Mouse (Mus musculus) heart, embryonic 14.5 days (tissue): ENCODE data around the gene Fbxo9. TPM values are rescaled to one million over a fixed set of nuclear protein-coding genes. Genes with fewer than 3 reads are reported as not detected.

Experiments used
- ATAC-seq: fragments of 200-750 bp; cut with Nextera tagmentation; 2 replicates; pipeline ENCODE4 v1.8.0; 2017; ENCODE audit warnings: low read depth, moderate TSS enrichment; ENCODE audit not compliant: insufficient number of reproducible peaks, insufficient read depth, low FRiP score
- H3K27ac ChIP-seq, 2 experiments: fragments of 200-500 bp in 1 of 2; fragments of 300-500 bp in 1 of 2; sonication (generic) in 1 of 2; replicated peaks in 1 of 2; 2 replicates each; pipeline ENCODE4 v1.5.1; 2012 to 2014; ENCODE audit warnings: low read depth in 2 of 2, low read length in 2 of 2, control low read depth in 1 of 2, mild to moderate bottlenecking in 1 of 2, mixed read lengths in 1 of 2; ENCODE audit not compliant: control insufficient read depth in 1 of 2, insufficient read depth in 1 of 2
- H3K27me3 ChIP-seq: fragments of 300-500 bp; sonication (generic); 2 replicates; pipeline ENCODE4 v1.6.1; 2014; ENCODE audit warnings: mild to moderate bottlenecking, low read length, control low read depth; ENCODE audit not compliant: control insufficient read depth, insufficient read depth
- H3K36me3 ChIP-seq: fragments of 300-500 bp; sonication (generic); 2 replicates; pipeline ENCODE4 v1.6.1; 2014; ENCODE audit warnings: mild to moderate bottlenecking, control low read depth, low read length, mixed read lengths; ENCODE audit not compliant: control insufficient read depth, insufficient read depth
- H3K4me1 ChIP-seq, 2 experiments: fragments of 200-500 bp in 1 of 2; fragments of 300-500 bp in 1 of 2; sonication (generic) in 1 of 2; 2 replicates each; pipeline ENCODE4 v1.6.1; 2012 to 2014; ENCODE audit warnings: low read length in 2 of 2, control low read depth in 1 of 2, mixed read lengths in 1 of 2; ENCODE audit not compliant: control insufficient read depth in 2 of 2, insufficient read depth in 2 of 2
- H3K4me2 ChIP-seq: fragments of 300-500 bp; sonication (generic); 2 replicates; pipeline ENCODE4 v1.6.1; 2014; ENCODE audit warnings: mild to moderate bottlenecking, low read length
- H3K4me3 ChIP-seq, 2 experiments: fragments of 200-500 bp in 1 of 2; fragments of 300-500 bp in 1 of 2; sonication (generic) in 1 of 2; 2 replicates each; pipeline ENCODE4 v1.5.1; 2012 to 2014; ENCODE audit warnings: low read length in 2 of 2, mild to moderate bottlenecking in 2 of 2, control low read depth in 1 of 2, low read depth in 1 of 2, moderate library complexity in 1 of 2; ENCODE audit not compliant: control insufficient read depth in 1 of 2, insufficient read depth in 1 of 2
- H3K9ac ChIP-seq: fragments of 300-500 bp; sonication (generic); 2 replicates; pipeline ENCODE4 v1.6.1; 2014; ENCODE audit warnings: mild to moderate bottlenecking, low read length
- H3K9me3 ChIP-seq: fragments of 300-500 bp; sonication (generic); 2 replicates; pipeline ENCODE4 v1.6.1; 2016; ENCODE audit warnings: low read length, control low read depth; ENCODE audit not compliant: control insufficient read depth
- WGBS: fragments of 180-500 bp; shearing (Covaris S2); extraction: QIAGEN DNeasy Blood & Tissue Kit; methylation state at CpG from one replicate; pipeline ENCODE4 v1.1.7; 2014; 5-methylcytosine and 5-hydroxymethylcytosine counted together
- polyA plus RNA-seq: library from polyadenylated mRNA; unstranded; fragments of >200 nt; fragmentation: Nextera tagmentation; extraction: Ambion mirVana; gene quantifications from 2 replicates; pipeline ENCODE4 v1.2.1, GENCODE M21; 2014

Gene Fbxo9
- polyA plus RNA-seq, 1 experiment from 2014 or later = 51.3 TPM

GRCm38 (mm10) chr9:78139463-78139862, 30.6 kb upstream of the Fbxo9 start:
- Histone ChIP-seq H3K4me1 (peaks cover 4 to 24% of the 10 kb centered on the region in 2 experiments), H3K27ac (peak overlapping the region; percentile 92 to 97), H3K36me3 (peaks cover 67% of the 10 kb centered on the region), H3K9me3 (peaks cover 8% of the 10 kb centered on the region), H3K27me3 (no peaks in the 10 kb centered on the region), H3K4me2 (no peak overlapping the region), H3K4me3 (no peak overlapping the region), H3K9ac (no peak overlapping the region)
- ATAC-seq = no peak
- WGBS = 36% methylated on average over 4 of the region's 4 CpGs

- Histone ChIP-seq H3K36me3 (peaks cover 67% of the 10 kb centered on the region), H3K4me2 (no peak overlapping the region), H3K9me3 (peaks cover 8% of the 10 kb centered on the region), H3K4me3 (no peak overlapping the region), H3K9ac (no peak overlapping the region), H3K27me3 (no peaks in the 10 kb centered on the region), H3K4me1 (peaks cover 3 to 17% of the 10 kb centered on the region in 2 experiments), H3K27ac (0 out of 4 replicates have a peak overlapping the region, but pooled peaks of 1 of the 2 experiments have one; percentile 8)
- 92% methylated on average over 9 of the region's 9 CpGs for WGBS
- ATAC-seq = no peak
These were observed 29.3 kb upstream of the Fbxo9 start for GRCm38 (mm10) chr9:78138044-78138676.

GRCm38 (mm10) chr9:78135658-78136057, 26.8 kb upstream of the Fbxo9 start:
- no peak overlapping the region for H3K9ac ChIP-seq
- ATAC-seq = no peak
- H3K4me3 ChIP-seq = no peak overlapping the region
- H3K9me3 ChIP-seq = no peaks in the 10 kb centered on the region
- WGBS = 54% methylated on average over 7 of the region's 7 CpGs
- H3K4me2 ChIP-seq = no peak overlapping the region
- peaks cover 3 to 15% of the 10 kb centered on the region in 2 experiments for H3K4me1 ChIP-seq
- no peak overlapping the region for H3K27ac ChIP-seq
- peaks cover 65% of the 10 kb centered on the region for H3K36me3 ChIP-seq
- no peaks in the 10 kb centered on the region for H3K27me3 ChIP-seq

- H3K27ac ChIP-seq = no peak overlapping the region
- no peak overlapping the region for H3K9ac ChIP-seq
- ATAC-seq = no peak
- no peaks in the 10 kb centered on the region for H3K9me3 ChIP-seq
- no peak overlapping the region for H3K4me3 ChIP-seq
- no peak overlapping the region for H3K4me2 ChIP-seq
- 86% methylated on average over 10 of the region's 10 CpGs for WGBS
- peaks cover 6% of the 10 kb centered on the region; the same call in 1 of the 2 replicates for H3K36me3 ChIP-seq
- H3K27me3 ChIP-seq = no peaks in the 10 kb centered on the region
- H3K4me1 ChIP-seq = peaks cover 8 to 17% of the 10 kb centered on the region in 2 experiments
These were observed 17.8 kb upstream of the Fbxo9 start for GRCm38 (mm10) chr9:78126643-78127042.

GRCm38 (mm10) chr9:78126007-78126406, 17.1 kb upstream of the Fbxo9 start:
- H3K4me1 ChIP-seq = peaks cover 13 to 24% of the 10 kb centered on the region in 2 experiments
- H3K4me3 ChIP-seq = no peak overlapping the region
- no peak overlapping the region for H3K4me2 ChIP-seq
- no peak overlapping the region for H3K9ac ChIP-seq
- no peaks in the 10 kb centered on the region for H3K36me3 ChIP-seq
- H3K27me3 ChIP-seq = no peaks in the 10 kb centered on the region
- H3K9me3 ChIP-seq = no peaks in the 10 kb centered on the region
- H3K27ac ChIP-seq = no peak overlapping the region
- no peak for ATAC-seq
- WGBS = 66% methylated on average over 6 of the region's 6 CpGs

- no peak overlapping the region for H3K4me2 ChIP-seq
- no peaks in the 10 kb centered on the region for H3K9me3 ChIP-seq
- 81% methylated on average over 6 of the region's 6 CpGs for WGBS
- H3K36me3 ChIP-seq = no peaks in the 10 kb centered on the region
- H3K4me1 ChIP-seq = peaks cover 13 to 30% of the 10 kb centered on the region in 2 experiments
- no peak for ATAC-seq
- H3K27ac ChIP-seq = no peak overlapping the region
- H3K27me3 ChIP-seq = no peaks in the 10 kb centered on the region
- no peak overlapping the region for H3K4me3 ChIP-seq
- no peak overlapping the region for H3K9ac ChIP-seq
These were observed 15.4 kb upstream of the Fbxo9 start for GRCm38 (mm10) chr9:78124297-78124696.

GRCm38 (mm10) chr9:78122939-78123712, 14.3 kb upstream of the Fbxo9 start:
- Histone ChIP-seq H3K36me3 (no peaks in the 10 kb centered on the region), H3K4me3 (no peak overlapping the region), H3K4me1 (peaks cover 13 to 30% of the 10 kb centered on the region in 2 experiments), H3K27me3 (no peaks in the 10 kb centered on the region), H3K27ac (no peak overlapping the region), H3K4me2 (no peak overlapping the region), H3K9me3 (no peaks in the 10 kb centered on the region), H3K9ac (no peak overlapping the region)
- 73% methylated on average over 7 of the region's 7 CpGs for WGBS
- ATAC-seq = peak; percentile 26; the same call in 1 of the 2 replicates
